Mouse (Mus musculus): Measurements from ENCODE around the gene Grwd1.
"Not testable (repeated sequence)": the region's sequence is repeated elsewhere in the genome, so short reads cannot be mapped to it uniquely, and the experiment has no call there.

DNA sequence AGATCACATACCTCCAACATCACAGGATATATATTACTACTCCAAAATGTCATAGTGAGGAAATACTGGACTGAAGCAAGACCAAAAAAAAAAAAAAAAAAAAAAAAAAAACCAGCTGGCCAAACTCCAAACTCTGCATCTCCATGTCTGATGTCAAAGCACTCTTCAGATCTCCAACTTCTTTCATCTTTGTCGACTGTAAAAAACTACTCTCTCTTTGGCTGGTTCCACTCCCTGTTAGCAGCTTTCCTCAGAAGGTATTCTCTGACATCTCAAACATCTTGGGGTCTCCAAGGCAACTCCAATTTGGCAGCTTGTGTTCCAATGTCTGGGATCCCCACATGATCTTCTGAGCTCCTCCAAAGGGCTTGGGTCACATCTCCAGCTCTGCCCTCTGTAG, 47.5 kb upstream of the Grwd1 start, which contains the start of gene Grin2d:
- TF ChIP-seq CTCF (IDR thresholded peaks at IDR 0.05; ENCODE audit: control insufficient read depth, insufficient read depth, insufficient replicate concordance, low read depth, low read length); POLR2A (IDR thresholded peaks at IDR 0.05; ENCODE audit: control insufficient read depth, low read depth, low read length): not testable (repeated sequence)
